Mouse (Mus musculus): Measurements from ENCODE around the gene Thbs1. TPM values are rescaled to one million over a fixed set of nuclear protein-coding genes. Genes with fewer than 3 reads are reported as not detected.

Gene Thbs1
- total and polyA plus RNA-seq, 2 experiments from 2014 or later = 3.0 to 12.2 TPM

- no peaks in the 10 kb centered on the region for H3K27me3 ChIP-seq (ENCODE audit: insufficient read depth, low read length)
- H3K9me3 ChIP-seq (ENCODE audit: low read length) = no peaks in the 10 kb centered on the region
- no peak overlapping the region for H3K4me3 ChIP-seq (ENCODE audit: low read depth, low read length)
- no peak overlapping the region for H3K27ac ChIP-seq (ENCODE audit: low read depth, low read length)
- H3K4me1 ChIP-seq (ENCODE audit: insufficient read depth, low read length) = peaks cover 2% of the 10 kb centered on the region; the same call in 1 of the 2 replicates
- DNase-seq (ENCODE audit: low spot score) (no peak), ATAC-seq (ENCODE audit: low FRiP score) (no peak)
- TF ChIP-seq CTCF (IDR thresholded peaks at IDR 0.05) = no peak
- 96% methylated on average over 11 of the region's 11 CpGs for WGBS
- no peak overlapping the region for H3K4me2 ChIP-seq (ENCODE audit: low read depth, low read length, poor library complexity, severe bottlenecking)
- no peaks in the 10 kb centered on the region for H3K36me3 ChIP-seq (ENCODE audit: insufficient read depth, low read length)
- no peak overlapping the region for H3K9ac ChIP-seq (replicated peaks; ENCODE audit: low read length, poor library complexity, severe bottlenecking)
These were observed 8.4 kb downstream of the Thbs1 start for GRCm38 (mm10) chr2:118120095-118120494.

DNA sequence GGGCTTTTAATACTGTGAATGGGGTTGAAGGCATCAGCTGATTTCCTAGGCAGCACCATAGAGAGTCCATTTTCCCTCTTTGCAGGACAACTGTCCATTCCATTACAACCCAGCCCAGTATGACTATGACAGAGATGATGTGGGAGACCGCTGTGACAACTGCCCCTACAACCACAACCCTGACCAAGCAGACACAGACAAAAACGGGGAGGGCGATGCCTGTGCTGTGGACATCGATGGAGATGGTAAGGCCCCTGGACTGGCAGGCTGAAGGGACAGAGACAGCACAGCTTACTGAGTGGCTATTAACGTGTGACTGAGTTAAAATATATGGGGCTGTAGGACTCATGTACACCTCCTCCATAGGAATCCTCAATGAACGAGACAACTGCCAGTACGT, 9.1 kb downstream of the Thbs1 start:
- H3K4me2 ChIP-seq (ENCODE audit: low read depth, low read length, poor library complexity, severe bottlenecking) = no peak overlapping the region
- H3K4me1 ChIP-seq (ENCODE audit: insufficient read depth, low read length) = no peaks in the 10 kb centered on the region; the same call in 1 of the 2 replicates
- no peaks in the 10 kb centered on the region for H3K9me3 ChIP-seq (ENCODE audit: low read length)
- H3K36me3 ChIP-seq (ENCODE audit: insufficient read depth, low read length) = no peaks in the 10 kb centered on the region
- H3K4me3 ChIP-seq (ENCODE audit: low read depth, low read length) = no peak overlapping the region
- H3K27me3 ChIP-seq (ENCODE audit: insufficient read depth, low read length) = no peaks in the 10 kb centered on the region
- H3K9ac ChIP-seq (replicated peaks; ENCODE audit: low read length, poor library complexity, severe bottlenecking) = no peak overlapping the region
- WGBS = 94% methylated on average over 7 of the region's 7 CpGs
- ATAC-seq (ENCODE audit: low FRiP score) (no peak), DNase-seq (ENCODE audit: low spot score) (no peak)
- TF ChIP-seq CTCF (IDR thresholded peaks at IDR 0.05) = no peak
- H3K27ac ChIP-seq (ENCODE audit: low read depth, low read length) = no peak overlapping the region

- no peaks in the 10 kb centered on the region for H3K36me3 ChIP-seq (ENCODE audit: insufficient read depth, low read length)
- TF ChIP-seq CTCF (IDR thresholded peaks at IDR 0.05) = no peak
- H3K4me1 ChIP-seq (ENCODE audit: insufficient read depth, low read length) = no peaks in the 10 kb centered on the region
- H3K9ac ChIP-seq (replicated peaks; ENCODE audit: low read length, poor library complexity, severe bottlenecking) = no peak overlapping the region
- no peak for DNase-seq (ENCODE audit: low spot score)
- no peak overlapping the region for H3K4me3 ChIP-seq (ENCODE audit: low read depth, low read length)
- no peak for ATAC-seq (ENCODE audit: low FRiP score)
- no peaks in the 10 kb centered on the region for H3K9me3 ChIP-seq (ENCODE audit: low read length)
- H3K27me3 ChIP-seq (ENCODE audit: insufficient read depth, low read length) = no peaks in the 10 kb centered on the region
- no peak overlapping the region for H3K4me2 ChIP-seq (ENCODE audit: low read depth, low read length, poor library complexity, severe bottlenecking)
- WGBS = 96% methylated on average over 6 of the region's 6 CpGs
- no peak overlapping the region for H3K27ac ChIP-seq (ENCODE audit: low read depth, low read length)
These were observed 10.6 kb downstream of the Thbs1 start for GRCm38 (mm10) chr2:118122291-118122690.

DNA sequence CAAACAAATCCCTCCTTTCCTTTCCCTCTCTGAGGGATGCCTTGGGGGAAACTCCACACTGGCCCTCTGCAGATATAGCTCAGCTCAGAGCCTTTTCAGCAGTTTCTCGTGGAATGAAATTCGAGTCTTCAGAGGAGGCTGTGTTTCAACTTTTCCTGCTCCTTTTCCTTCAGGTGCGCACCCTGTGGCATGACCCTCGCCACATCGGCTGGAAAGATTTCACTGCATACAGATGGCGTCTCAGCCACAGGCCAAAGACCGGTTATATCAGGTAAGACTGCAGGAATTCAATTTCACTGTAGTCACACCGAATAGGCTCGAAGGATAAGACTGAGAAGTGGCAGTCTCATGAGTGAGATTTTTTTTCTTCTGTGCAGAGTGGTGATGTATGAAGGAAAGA, 12.1 kb downstream of the Thbs1 start:
- ATAC-seq (ENCODE audit: low FRiP score) = no peak
- Histone ChIP-seq H3K9me3 (ENCODE audit: low read length) (no peaks in the 10 kb centered on the region), H3K36me3 (ENCODE audit: insufficient read depth, low read length) (no peaks in the 10 kb centered on the region), H3K27me3 (ENCODE audit: insufficient read depth, low read length) (no peaks in the 10 kb centered on the region), H3K9ac (replicated peaks; ENCODE audit: low read length, poor library complexity, severe bottlenecking) (no peak overlapping the region), H3K4me1 (ENCODE audit: insufficient read depth, low read length) (no peaks in the 10 kb centered on the region), H3K4me2 (ENCODE audit: low read depth, low read length, poor library complexity, severe bottlenecking) (no peak overlapping the region), H3K27ac (ENCODE audit: low read depth, low read length) (no peak overlapping the region), H3K4me3 (ENCODE audit: low read depth, low read length) (no peak overlapping the region)
- 86% methylated on average over 9 of the region's 9 CpGs for WGBS
- no peak for DNase-seq (ENCODE audit: low spot score)
- TF ChIP-seq CTCF (IDR thresholded peaks at IDR 0.05) = no peak

DNA sequence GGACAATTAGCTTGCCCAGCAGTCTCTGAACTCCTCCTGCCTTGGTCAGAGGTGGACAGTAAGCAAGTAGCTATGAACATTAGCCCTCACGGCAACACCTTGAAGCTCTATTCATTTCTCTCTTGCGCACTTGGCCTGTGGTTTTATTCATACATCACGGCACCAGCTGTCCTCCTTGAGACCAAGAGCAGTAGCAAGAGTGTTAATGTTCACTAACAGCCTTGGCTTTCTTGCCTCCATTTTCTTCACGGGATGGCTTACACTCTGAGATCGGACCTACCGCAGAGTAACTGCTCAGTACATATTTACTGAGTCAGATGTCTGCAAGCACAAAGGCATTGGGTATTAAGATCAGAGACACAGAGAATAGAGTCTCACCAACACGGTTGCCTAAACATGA, 12.8 kb downstream of the Thbs1 start:
- DNase-seq (ENCODE audit: low spot score) = no peak
- TF ChIP-seq CTCF (IDR thresholded peaks at IDR 0.05) = no peak

DNA sequence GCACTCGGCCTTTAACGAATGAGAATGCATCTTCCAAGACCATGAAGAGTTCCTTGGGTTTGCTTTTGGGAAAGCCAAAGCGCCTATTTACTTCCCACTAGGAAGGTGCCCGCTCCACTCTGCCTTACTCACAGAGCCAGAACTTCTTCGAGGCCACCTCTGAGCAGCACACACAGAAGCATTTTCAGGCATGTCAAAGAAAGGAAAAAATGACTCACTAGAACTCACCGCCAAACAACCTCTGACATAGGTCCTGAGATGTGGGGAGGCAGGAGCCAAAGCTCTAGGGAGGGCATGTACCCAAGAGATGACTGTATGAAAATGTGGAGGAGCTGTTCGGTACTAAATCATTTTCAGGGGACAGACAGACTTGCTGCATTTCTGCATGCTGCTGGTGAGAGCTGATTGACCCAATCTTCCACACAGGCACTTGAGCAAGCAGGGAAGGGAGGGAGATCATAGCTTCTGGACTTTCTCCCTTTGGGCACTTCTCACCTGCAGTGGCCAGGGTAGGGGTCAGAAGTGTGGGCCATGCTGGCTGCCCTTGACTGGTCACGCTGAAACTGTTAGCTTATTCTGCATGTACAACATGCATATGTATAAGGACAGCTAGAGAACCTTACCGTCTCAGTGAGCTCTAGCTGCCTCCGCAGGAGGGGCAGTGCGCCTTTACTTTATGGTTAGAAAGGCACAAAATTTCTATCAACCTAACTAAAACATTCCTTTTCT, 13.7 kb downstream of the Thbs1 start:
- no peak for DNase-seq (ENCODE audit: low spot score)
- ATAC-seq (ENCODE audit: low FRiP score) = no peak
- Histone ChIP-seq H3K27ac (ENCODE audit: low read depth, low read length) (no peak overlapping the region), H3K9ac (replicated peaks; ENCODE audit: low read length, poor library complexity, severe bottlenecking) (no peak overlapping the region), H3K27me3 (ENCODE audit: insufficient read depth, low read length) (no peaks in the 10 kb centered on the region), H3K9me3 (ENCODE audit: low read length) (no peaks in the 10 kb centered on the region), H3K36me3 (ENCODE audit: insufficient read depth, low read length) (no peaks in the 10 kb centered on the region), H3K4me3 (ENCODE audit: low read depth, low read length) (no peak overlapping the region), H3K4me1 (ENCODE audit: insufficient read depth, low read length) (no peaks in the 10 kb centered on the region), H3K4me2 (ENCODE audit: low read depth, low read length, poor library complexity, severe bottlenecking) (no peak overlapping the region)
- TF ChIP-seq CTCF (IDR thresholded peaks at IDR 0.05) = no peak
- 70% methylated on average over 11 of the region's 11 CpGs for WGBS

More for the DNA sequence above, 12.8 kb downstream of the Thbs1 start:
- Histone ChIP-seq H3K9me3 (ENCODE audit: low read length) (no peaks in the 10 kb centered on the region), H3K36me3 (ENCODE audit: insufficient read depth, low read length) (no peaks in the 10 kb centered on the region), H3K4me3 (ENCODE audit: low read depth, low read length) (no peak overlapping the region), H3K27me3 (ENCODE audit: insufficient read depth, low read length) (no peaks in the 10 kb centered on the region), H3K9ac (replicated peaks; ENCODE audit: low read length, poor library complexity, severe bottlenecking) (no peak overlapping the region), H3K27ac (ENCODE audit: low read depth, low read length) (no peak overlapping the region), H3K4me1 (ENCODE audit: insufficient read depth, low read length) (no peaks in the 10 kb centered on the region), H3K4me2 (ENCODE audit: low read depth, low read length, poor library complexity, severe bottlenecking) (no peak overlapping the region)
- 75% methylated on average over 7 of the region's 7 CpGs for WGBS
- no peak for ATAC-seq (ENCODE audit: low FRiP score)

Data from midbrain, postnatal 0 days (tissue).